Mouse (Mus musculus): Measurements from ENCODE around the gene Cfap20. TPM values are rescaled to one million over a fixed set of nuclear protein-coding genes. Genes with fewer than 3 reads are reported as not detected.

Cfap20 gene
- polyA plus RNA-seq, 1 experiment, result 58.0 TPM

GRCm38 (mm10) chr8:95441491-95442039 lies 6.9 kb upstream of the Cfap20 start:
- Histone ChIP-seq H3K4me1 (ENCODE audit: control insufficient read depth, insufficient read depth, low read length) (peaks cover 2% of the 10 kb centered on the region; the same call in 1 of the 2 replicates), H3K27ac (ENCODE audit: control insufficient read depth, insufficient read depth, low read depth, low read length, poor library complexity) (no peak overlapping the region), H3K4me3 (replicated peaks; ENCODE audit: control insufficient read depth, low read depth, low read length) (no peak overlapping the region)
- no peak for TF ChIP-seq POLR2A (IDR thresholded peaks at IDR 0.05; ENCODE audit: borderline replicate concordance, control insufficient read depth, low read depth, low read length)
- TF ChIP-seq CTCF (IDR thresholded peaks at IDR 0.05; ENCODE audit: control insufficient read depth, insufficient read depth, low read length), result no peak
- WGBS, result 58% methylated on average over 5 of the region's 5 CpGs

- H3K27ac ChIP-seq (ENCODE audit: control insufficient read depth, insufficient read depth, low read depth, low read length, poor library complexity), result no peak overlapping the region
- peaks cover 2% of the 10 kb centered on the region; the same call in 1 of the 2 replicates for H3K4me1 ChIP-seq (ENCODE audit: control insufficient read depth, insufficient read depth, low read length)
- TF ChIP-seq CTCF (IDR thresholded peaks at IDR 0.05; ENCODE audit: control insufficient read depth, insufficient read depth, low read length) (no peak), POLR2A (IDR thresholded peaks at IDR 0.05; ENCODE audit: borderline replicate concordance, control insufficient read depth, low read depth, low read length) (no peak)
- WGBS, result 67% methylated on average over 5 of the region's 5 CpGs
- H3K4me3 ChIP-seq (replicated peaks; ENCODE audit: control insufficient read depth, low read depth, low read length), result no peak overlapping the region
Measured at GRCm38 (mm10) chr8:95440168-95440709, 5.6 kb upstream of the Cfap20 start.

- TF ChIP-seq POLR2A (IDR thresholded peaks at IDR 0.05; ENCODE audit: borderline replicate concordance, control insufficient read depth, low read depth, low read length), result no peak
- TF ChIP-seq CTCF (IDR thresholded peaks at IDR 0.05; ENCODE audit: control insufficient read depth, insufficient read depth, low read length), result no peak
- no peak overlapping the region for H3K27ac ChIP-seq (ENCODE audit: control insufficient read depth, insufficient read depth, low read depth, low read length, poor library complexity)
- no peak overlapping the region for H3K4me3 ChIP-seq (replicated peaks; ENCODE audit: control insufficient read depth, low read depth, low read length)
- 79% methylated on average over 2 of the region's 2 CpGs for WGBS
- H3K4me1 ChIP-seq (ENCODE audit: control insufficient read depth, insufficient read depth, low read length), result peaks cover 2% of the 10 kb centered on the region; the same call in 1 of the 2 replicates
Measured at GRCm38 (mm10) chr8:95439421-95439820, 4.8 kb upstream of the Cfap20 start.

GRCm38 (mm10) chr8:95437341-95437992 lies 2.8 kb upstream of the Cfap20 start:
- 43% methylated on average over 5 of the region's 5 CpGs for WGBS
- TF ChIP-seq CTCF (IDR thresholded peaks at IDR 0.05; ENCODE audit: control insufficient read depth, insufficient read depth, low read length), result no peak
- TF ChIP-seq POLR2A (IDR thresholded peaks at IDR 0.05; ENCODE audit: borderline replicate concordance, control insufficient read depth, low read depth, low read length), result no peak
- H3K4me3 ChIP-seq (replicated peaks; ENCODE audit: control insufficient read depth, low read depth, low read length), result no peak overlapping the region
- peaks cover 2% of the 10 kb centered on the region; the same call in 1 of the 2 replicates for H3K4me1 ChIP-seq (ENCODE audit: control insufficient read depth, insufficient read depth, low read length)
- H3K27ac ChIP-seq (ENCODE audit: control insufficient read depth, insufficient read depth, low read depth, low read length, poor library complexity), result no peak overlapping the region

- no peaks in the 10 kb centered on the region; the same call in 1 of the 2 replicates for H3K4me1 ChIP-seq (ENCODE audit: control insufficient read depth, insufficient read depth, low read length)
- WGBS, result 86% methylated on average over 3 of the region's 3 CpGs
- TF ChIP-seq CTCF (IDR thresholded peaks at IDR 0.05; ENCODE audit: control insufficient read depth, insufficient read depth, low read length) (no peak), POLR2A (IDR thresholded peaks at IDR 0.05; ENCODE audit: borderline replicate concordance, control insufficient read depth, low read depth, low read length) (no peak)
- H3K27ac ChIP-seq (ENCODE audit: control insufficient read depth, insufficient read depth, low read depth, low read length, poor library complexity), result no peak overlapping the region
- no peak overlapping the region for H3K4me3 ChIP-seq (replicated peaks; ENCODE audit: control insufficient read depth, low read depth, low read length)
Measured at GRCm38 (mm10) chr8:95435930-95436329, 1.3 kb upstream of the Cfap20 start.

- H3K4me1 ChIP-seq (ENCODE audit: control insufficient read depth, insufficient read depth, low read length), result no peaks in the 10 kb centered on the region; the same call in 1 of the 2 replicates
- no peak overlapping the region for H3K4me3 ChIP-seq (replicated peaks; ENCODE audit: control insufficient read depth, low read depth, low read length)
- TF ChIP-seq POLR2A (IDR thresholded peaks at IDR 0.05; ENCODE audit: borderline replicate concordance, control insufficient read depth, low read depth, low read length), result no peak
- no peak for TF ChIP-seq CTCF (IDR thresholded peaks at IDR 0.05; ENCODE audit: control insufficient read depth, insufficient read depth, low read length)
- no peak overlapping the region for H3K27ac ChIP-seq (ENCODE audit: control insufficient read depth, insufficient read depth, low read depth, low read length, poor library complexity)
- WGBS, result 96% methylated on average over 9 of the region's 9 CpGs
Measured at GRCm38 (mm10) chr8:95435471-95435870, 802 bp upstream of the Cfap20 start.

- Histone ChIP-seq H3K27ac (ENCODE audit: control insufficient read depth, insufficient read depth, low read depth, low read length, poor library complexity) (peak overlapping the region; percentile 77), H3K4me3 (replicated peaks; ENCODE audit: control insufficient read depth, low read depth, low read length) (peak overlapping the region; percentile 92), H3K4me1 (ENCODE audit: control insufficient read depth, insufficient read depth, low read length) (no peaks in the 10 kb centered on the region)
- 0% methylated on average over 25 of the region's 25 CpGs for WGBS
- TF ChIP-seq POLR2A (IDR thresholded peaks at IDR 0.05; ENCODE audit: borderline replicate concordance, control insufficient read depth, low read depth, low read length), result no peak
- TF ChIP-seq CTCF (IDR thresholded peaks at IDR 0.05; ENCODE audit: control insufficient read depth, insufficient read depth, low read length), result no peak
Measured at GRCm38 (mm10) chr8:95434233-95434632, 436 bp downstream of the Cfap20 start.

GRCm38 (mm10) chr8:95433124-95433523 lies 1.5 kb downstream of the Cfap20 start:
- Histone ChIP-seq H3K4me3 (replicated peaks; ENCODE audit: control insufficient read depth, low read depth, low read length) (no peak overlapping the region), H3K27ac (ENCODE audit: control insufficient read depth, insufficient read depth, low read depth, low read length, poor library complexity) (no peak overlapping the region), H3K4me1 (ENCODE audit: control insufficient read depth, insufficient read depth, low read length) (no peaks in the 10 kb centered on the region; the same call in 1 of the 2 replicates)
- TF ChIP-seq POLR2A (IDR thresholded peaks at IDR 0.05; ENCODE audit: borderline replicate concordance, control insufficient read depth, low read depth, low read length), result no peak
- TF ChIP-seq CTCF (IDR thresholded peaks at IDR 0.05; ENCODE audit: control insufficient read depth, insufficient read depth, low read length), result no peak
- 71% methylated on average over 4 of the region's 4 CpGs for WGBS
